Mouse (Mus musculus) ES-E14 (cell line): ENCODE measurements at regions not wholly inside any gene's neighbourhood (a gene's known extent, or its start where the extent isn't known, plus 50 kb on each side); places are given as distances from the start of the nearest gene placed in this dataset.

Source experiments
- DNase-seq: peaks from one replicate; pipeline ENCODE4 v3.0.0-alpha.2; 2013; ENCODE audit warnings: low read depth, low spot score
- H3K27ac ChIP-seq: 2 replicates; pipeline ENCODE4 v1.5.1; 2012; ENCODE audit warnings: low read depth, mild to moderate bottlenecking, low read length, moderate library complexity, mixed read lengths; ENCODE audit not compliant: poor library complexity, insufficient read depth, severe bottlenecking
- H3K36me3 ChIP-seq: 2 replicates; pipeline ENCODE4 v1.6.1; 2012; ENCODE audit warnings: mild to moderate bottlenecking, low read length, moderate library complexity, mixed read lengths; ENCODE audit not compliant: control insufficient read depth, poor library complexity, insufficient read depth, severe bottlenecking
- H3K4me1 ChIP-seq, 2 experiments: fragments of 150-350 bp in 1 of 2; sonication (generic) in 1 of 2; 2 replicates each; pipeline ENCODE4 v1.6.1; 2012; ENCODE audit warnings: low read length in 2 of 2, mild to moderate bottlenecking in 1 of 2, mixed read lengths in 1 of 2; ENCODE audit not compliant: control insufficient read depth in 2 of 2, insufficient read depth in 2 of 2, poor library complexity in 1 of 2
- H3K4me3 ChIP-seq, 2 experiments: fragments of 150-350 bp in 1 of 2; sonication (generic) in 1 of 2; 2 replicates each; pipeline ENCODE4 v1.5.1; 2012; ENCODE audit warnings: low read length in 2 of 2, low read depth in 1 of 2, mild to moderate bottlenecking in 1 of 2, mixed read lengths in 1 of 2; ENCODE audit not compliant: insufficient read depth in 1 of 2, poor library complexity in 1 of 2, severe bottlenecking in 1 of 2
- H3K9ac ChIP-seq: 2 replicates; pipeline ENCODE4 v1.6.1; 2012; ENCODE audit warnings: low read depth, mild to moderate bottlenecking, low read length, mixed read lengths; ENCODE audit not compliant: poor library complexity, insufficient read depth, severe bottlenecking
- H3K9me3 ChIP-seq: fragments of 150-350 bp; sonication (generic); 2 replicates; pipeline ENCODE4 v1.6.1; 2012; ENCODE audit warnings: low read depth, mild to moderate bottlenecking, low read length; ENCODE audit not compliant: control insufficient read depth, insufficient read depth
- CHD2 ChIP-seq: IDR thresholded peaks from 2 replicates; pipeline ENCODE4 v1.6.1; 2014; ENCODE audit warnings: mild to moderate bottlenecking, low read depth, low read length, inconsistent platforms
- HCFC1 ChIP-seq: IDR thresholded peaks from 2 replicates; pipeline ENCODE4 v1.6.1; 2012; ENCODE audit warnings: low read length, inconsistent platforms, borderline replicate concordance; ENCODE audit not compliant: insufficient read depth
- MAFK ChIP-seq: IDR thresholded peaks from 2 replicates; pipeline ENCODE4 v1.6.1; 2014; ENCODE audit warnings: mild to moderate bottlenecking, low read depth, low read length, inconsistent platforms; ENCODE audit not compliant: insufficient read depth
- ZC3H11A ChIP-seq: IDR thresholded peaks from 2 replicates; pipeline ENCODE4 v1.6.1; 2012; ENCODE audit warnings: low read depth, mild to moderate bottlenecking, inconsistent platforms, low read length, borderline replicate concordance
- ZNF384 ChIP-seq: IDR thresholded peaks from 2 replicates; pipeline ENCODE4 v1.6.1; 2012; ENCODE audit warnings: low read depth, low read length, inconsistent platforms
- in situ Hi-C, 2 experiments: fragments of 600-800 bp; cut with MboI; formaldehyde crosslinking; loops; one replicate each; pipeline ENCODE4 v1.15.1; 2025; ENCODE audit warnings: low sequenced_read_pairs in 2 of 2, inconsistent platforms in 1 of 2; ENCODE audit not compliant: unreplicated experiment in 2 of 2

DNA sequence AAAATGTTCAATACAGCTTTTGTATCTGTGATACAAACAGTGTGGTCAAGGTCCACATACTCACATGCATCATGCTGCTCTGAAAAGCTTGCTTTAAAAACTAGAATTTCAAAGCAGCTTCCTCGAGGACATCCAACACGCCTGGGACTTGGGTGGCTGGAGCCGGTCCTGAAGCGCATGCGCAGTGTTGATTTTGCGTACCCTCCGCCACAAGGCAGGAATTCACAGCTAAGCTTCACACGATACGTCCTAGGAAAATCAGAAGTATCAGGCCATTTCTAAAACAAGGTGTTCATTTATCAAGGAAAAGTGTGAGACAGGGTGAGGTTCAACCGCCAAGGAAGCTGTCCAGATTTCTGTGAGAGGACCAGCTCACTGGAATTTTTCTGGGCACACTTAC lies 202.1 kb upstream of the Daam1 start:
- Histone ChIP-seq H3K27ac (no peak overlapping the region), H3K36me3 (no peaks in the 10 kb centered on the region), H3K4me1 (peaks cover 9 to 13% of the 10 kb centered on the region in 2 experiments; a peak in 3 of 4 replicates), H3K4me3 (no peak overlapping the region), H3K9me3 (no peaks in the 10 kb centered on the region), H3K9ac (no peak overlapping the region)
- no peak for DNase-seq
- TF ChIP-seq HCFC1 (no peak), ZNF384 (no peak), ZC3H11A (no peak), CHD2 (no peak), MAFK (no peak)
- in situ Hi-C loops = no loop called here

- peaks cover 9 to 13% of the 10 kb centered on the region in 2 experiments; a peak in 3 of 4 replicates for H3K4me1 ChIP-seq
- in situ Hi-C loops = no loop called here
- peak; percentile 31 for DNase-seq
- no peak overlapping the region for H3K4me3 ChIP-seq
- no peak overlapping the region for H3K27ac ChIP-seq
- no peaks in the 10 kb centered on the region for H3K36me3 ChIP-seq
- H3K9ac ChIP-seq = no peak overlapping the region
- TF ChIP-seq ZNF384 (no peak), MAFK (no peak), CHD2 (no peak), HCFC1 (no peak), ZC3H11A (no peak)
- H3K9me3 ChIP-seq = no peaks in the 10 kb centered on the region
Measured at GRCm38 (mm10) chr12:71630386-71630785, 200.5 kb upstream of the Daam1 start.

- Histone ChIP-seq H3K36me3 (no peaks in the 10 kb centered on the region), H3K9me3 (no peaks in the 10 kb centered on the region), H3K4me3 (no peak overlapping the region), H3K9ac (no peak overlapping the region), H3K27ac (no peak overlapping the region), H3K4me1 (peaks cover 0 to 2% of the 10 kb centered on the region in 2 experiments; a peak in 2 of 4 replicates)
- TF ChIP-seq HCFC1 (no peak), CHD2 (no peak), ZC3H11A (no peak), MAFK (no peak), ZNF384 (no peak)
- in situ Hi-C loops = no loop called here
- DNase-seq = no peak
Measured at GRCm38 (mm10) chr12:71636300-71636699, 194.6 kb upstream of the Daam1 start.

- no peak for DNase-seq
- Histone ChIP-seq H3K4me1 (no peaks in the 10 kb centered on the region; a peak in 1 of 4 replicates), H3K9ac (no peak overlapping the region), H3K27ac (no peak overlapping the region), H3K36me3 (no peaks in the 10 kb centered on the region), H3K9me3 (no peaks in the 10 kb centered on the region), H3K4me3 (no peak overlapping the region)
- TF ChIP-seq ZNF384 (no peak), ZC3H11A (no peak), MAFK (no peak), HCFC1 (no peak), CHD2 (no peak)
- in situ Hi-C loops = no loop called here
Measured at GRCm38 (mm10) chr12:71637248-71637647, 193.6 kb upstream of the Daam1 start.

- no peak overlapping the region for H3K27ac ChIP-seq
- TF ChIP-seq ZC3H11A (no peak), MAFK (no peak), ZNF384 (no peak), CHD2 (no peak), HCFC1 (no peak)
- H3K36me3 ChIP-seq = no peaks in the 10 kb centered on the region
- no peak overlapping the region for H3K9ac ChIP-seq
- no peak overlapping the region for H3K4me3 ChIP-seq
- H3K4me1 ChIP-seq = no peaks in the 10 kb centered on the region; a peak in 1 of 4 replicates
- in situ Hi-C loops = no loop called here
- H3K9me3 ChIP-seq = no peaks in the 10 kb centered on the region
- no peak for DNase-seq
Measured at GRCm38 (mm10) chr12:71638246-71638645, 192.6 kb upstream of the Daam1 start.
